Mouse (Mus musculus) midbrain, embryonic 10.5 days (tissue): Measurements from ENCODE around the gene Fem1a. TPM values are rescaled to one million over a fixed set of nuclear protein-coding genes. Genes with fewer than 3 reads are reported as not detected.

ENCODE experiments used
- DNase-seq: peaks from one replicate; pipeline ENCODE4 v3.0.0-alpha.2; 2017; ENCODE audit warnings: low spot score
- H3K27ac ChIP-seq: fragments of 300-500 bp; sonication (generic); replicated peaks from 2 replicates; pipeline ENCODE4 v1.5.1; 2016; ENCODE audit warnings: mild to moderate bottlenecking
- H3K27me3 ChIP-seq: fragments of 300-500 bp; sonication (generic); 2 replicates; pipeline ENCODE4 v1.6.1; 2016; ENCODE audit warnings: low read depth, mild to moderate bottlenecking; ENCODE audit not compliant: poor library complexity, severe bottlenecking
- H3K36me3 ChIP-seq: fragments of 300-500 bp; sonication (generic); 2 replicates; pipeline ENCODE4 v1.6.1; 2016; ENCODE audit warnings: mild to moderate bottlenecking, moderate library complexity
- H3K4me1 ChIP-seq: fragments of 300-500 bp; sonication (generic); 2 replicates; pipeline ENCODE4 v1.6.1; 2016
- H3K4me3 ChIP-seq: fragments of 300-500 bp; sonication (generic); 2 replicates; pipeline ENCODE4 v1.5.1; 2016; ENCODE audit warnings: mild to moderate bottlenecking, moderate library complexity
- H3K9me3 ChIP-seq: fragments of 300-500 bp; sonication (generic); replicated peaks from 2 replicates; pipeline ENCODE4 v1.6.1; 2016; ENCODE audit warnings: mild to moderate bottlenecking
- WGBS: fragments of 180-500 bp; shearing (Covaris S2); methylation state at CpG from one replicate; pipeline ENCODE4 v1.1.7; 2016; 5-methylcytosine and 5-hydroxymethylcytosine counted together
- polyA plus RNA-seq: library from polyadenylated mRNA; unstranded; fragments of >200 nt; fragmentation: Nextera tagmentation; extraction: Ambion mirVana; gene quantifications from 2 replicates; pipeline ENCODE4 v1.2.1, GENCODE M21; 2016

The Fem1a gene
- polyA plus RNA-seq, 1 experiment from 2014 or later = 11.7 TPM

DNA sequence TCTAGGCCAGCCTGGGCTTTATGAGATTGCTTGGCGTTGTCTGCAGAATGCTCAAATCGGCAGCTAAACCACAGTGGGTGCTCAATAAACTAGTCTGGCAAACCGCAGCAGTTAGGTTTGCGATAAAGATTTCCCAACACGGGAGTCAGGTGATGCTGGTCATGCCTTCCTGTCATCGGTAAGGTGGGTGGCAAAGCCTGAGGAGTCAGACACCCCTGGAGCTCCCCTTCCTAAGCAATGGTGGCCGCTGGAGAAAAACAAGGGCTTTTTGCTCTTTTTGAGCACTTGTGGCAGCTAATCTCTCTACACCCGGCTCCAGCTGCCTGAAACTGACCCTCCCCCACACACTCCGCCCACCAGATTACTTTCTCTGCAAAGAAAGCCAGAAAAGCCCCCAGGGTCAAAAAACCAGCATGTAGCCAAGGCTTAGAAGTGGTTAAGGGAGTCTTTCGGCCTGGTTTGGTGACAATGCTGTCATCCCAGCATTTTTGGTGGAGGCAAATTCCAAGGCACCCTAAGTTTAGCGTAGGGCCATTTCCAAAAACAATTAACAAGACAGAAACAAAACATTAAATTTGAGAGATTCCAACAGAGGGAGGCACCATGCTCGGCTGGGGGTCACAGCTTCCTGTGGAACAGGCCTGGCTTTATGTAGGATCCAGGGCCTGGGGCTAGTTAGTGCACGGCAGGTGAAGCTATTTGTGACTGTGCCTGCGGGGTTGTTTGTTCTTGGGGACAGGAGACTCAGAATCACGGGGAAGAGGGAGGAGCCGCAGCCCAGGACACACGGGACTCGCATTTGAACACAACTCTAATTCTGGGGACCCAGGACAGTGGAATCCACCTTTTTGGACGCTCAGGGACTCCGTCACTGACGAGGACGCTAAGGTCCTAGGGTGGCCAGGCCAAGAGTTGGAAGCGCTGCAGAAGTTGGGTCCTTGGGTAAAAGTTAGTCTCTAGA is 33.0 kb downstream of the Fem1a start:
- Histone ChIP-seq H3K4me1 (peaks cover 53% of the 10 kb centered on the region), H3K27me3 (no peaks in the 10 kb centered on the region), H3K4me3 (peak overlapping the region; percentile 63), H3K9me3 (no peaks in the 10 kb centered on the region), H3K36me3 (peaks cover 26% of the 10 kb centered on the region), H3K27ac (peak overlapping the region; percentile 94)
- DNase-seq = peak; percentile 81
- WGBS = under 1% methylated on average over 23 of the region's 23 CpGs

DNA sequence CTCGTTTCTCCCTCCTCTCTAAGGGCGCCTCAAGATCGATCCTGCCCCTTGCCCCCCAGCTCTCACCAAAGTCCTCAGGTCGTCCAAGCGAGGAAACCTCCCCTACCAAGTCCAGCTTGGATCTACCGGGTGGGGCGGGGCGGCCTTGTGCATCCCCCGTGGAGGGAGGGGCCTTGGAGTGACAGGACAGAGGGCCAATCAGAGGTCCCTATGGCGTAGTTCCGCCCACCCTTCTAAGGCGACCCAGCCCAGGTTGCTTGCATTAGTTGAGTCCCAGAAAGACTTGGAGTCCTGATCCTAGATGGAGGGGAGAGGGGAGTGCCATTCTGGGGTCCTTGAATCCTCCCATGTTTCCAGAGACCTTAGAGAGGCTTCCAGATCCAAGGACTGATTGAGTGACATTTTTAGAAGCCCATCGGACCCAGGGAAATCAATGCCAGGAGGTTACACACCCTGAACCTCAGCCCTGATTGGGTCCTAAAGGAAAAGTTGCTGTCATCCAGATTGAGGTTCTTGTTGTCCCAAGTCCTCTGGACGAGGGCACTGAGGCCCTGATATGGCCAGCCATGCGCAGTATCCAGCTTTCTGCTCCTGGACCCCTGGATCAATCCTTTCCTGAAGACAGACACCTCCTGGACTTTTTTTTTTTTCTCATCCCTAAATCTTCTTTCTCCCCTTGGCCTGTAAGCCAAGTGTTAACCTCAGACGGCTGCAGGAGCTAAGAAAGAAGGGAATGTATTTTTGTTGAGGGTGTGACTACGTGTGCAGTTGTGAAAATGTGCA is 34.0 kb downstream of the Fem1a start:
- H3K4me3 ChIP-seq = peak overlapping the region; percentile 63
- no peaks in the 10 kb centered on the region for H3K9me3 ChIP-seq
- peak overlapping the region; percentile 94 for H3K27ac ChIP-seq
- DNase-seq = peak; percentile 92
- H3K36me3 ChIP-seq = peaks cover 17% of the 10 kb centered on the region
- WGBS = 2% methylated on average over 17 of the region's 17 CpGs
- H3K4me1 ChIP-seq = peaks cover 53% of the 10 kb centered on the region
- no peaks in the 10 kb centered on the region for H3K27me3 ChIP-seq

GRCm38 (mm10) chr17:56291171-56291511 is 34.5 kb downstream of the Fem1a start:
- H3K27ac ChIP-seq = peak overlapping the region; percentile 94
- H3K36me3 ChIP-seq = peaks cover 11% of the 10 kb centered on the region
- no peaks in the 10 kb centered on the region for H3K27me3 ChIP-seq
- no peaks in the 10 kb centered on the region for H3K9me3 ChIP-seq
- H3K4me1 ChIP-seq = peaks cover 53% of the 10 kb centered on the region
- H3K4me3 ChIP-seq = peak overlapping the region; percentile 63
- peak; percentile 92 for DNase-seq
- 1% methylated on average over 16 of the region's 16 CpGs for WGBS

DNA sequence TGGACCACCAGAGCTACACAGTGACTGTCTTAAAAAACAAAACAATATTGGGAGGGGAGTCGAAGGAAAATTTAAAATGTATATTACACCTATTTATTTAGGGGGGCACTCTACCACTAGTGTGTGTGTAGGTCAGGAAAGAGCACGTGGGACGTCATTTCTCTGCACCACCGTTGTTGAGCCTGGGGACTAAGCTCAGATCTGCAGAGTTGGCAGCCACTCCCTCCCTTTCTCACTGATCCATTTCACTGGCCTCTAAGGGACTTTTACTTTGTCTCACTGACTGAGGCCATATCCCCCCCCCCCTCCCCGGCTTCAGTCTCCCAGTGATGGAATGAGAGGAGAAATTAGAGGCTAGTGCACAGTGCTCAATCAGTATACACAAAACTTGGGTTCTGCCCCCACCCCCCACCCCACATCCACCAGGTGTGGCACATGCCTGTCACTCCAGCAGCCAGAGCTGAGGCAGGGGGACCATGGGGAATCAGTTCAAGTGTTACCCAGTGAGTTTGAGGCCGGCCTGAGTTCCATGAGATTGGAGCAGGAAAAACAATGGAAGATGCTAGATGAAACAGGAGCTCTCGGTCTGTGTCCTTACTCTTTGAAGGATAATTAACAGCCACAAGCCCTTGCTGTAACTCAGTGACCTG is 35.3 kb downstream of the Fem1a start:
- no peak for DNase-seq
- Histone ChIP-seq H3K36me3 (peaks cover 3% of the 10 kb centered on the region), H3K9me3 (no peaks in the 10 kb centered on the region), H3K4me1 (peaks cover 53% of the 10 kb centered on the region), H3K27me3 (no peaks in the 10 kb centered on the region), H3K4me3 (peak overlapping the region; percentile 63; the same call in 1 of the 2 replicates), H3K27ac (peak overlapping the region; percentile 94)
- WGBS = 55% methylated on average over 7 of the region's 7 CpGs

DNA sequence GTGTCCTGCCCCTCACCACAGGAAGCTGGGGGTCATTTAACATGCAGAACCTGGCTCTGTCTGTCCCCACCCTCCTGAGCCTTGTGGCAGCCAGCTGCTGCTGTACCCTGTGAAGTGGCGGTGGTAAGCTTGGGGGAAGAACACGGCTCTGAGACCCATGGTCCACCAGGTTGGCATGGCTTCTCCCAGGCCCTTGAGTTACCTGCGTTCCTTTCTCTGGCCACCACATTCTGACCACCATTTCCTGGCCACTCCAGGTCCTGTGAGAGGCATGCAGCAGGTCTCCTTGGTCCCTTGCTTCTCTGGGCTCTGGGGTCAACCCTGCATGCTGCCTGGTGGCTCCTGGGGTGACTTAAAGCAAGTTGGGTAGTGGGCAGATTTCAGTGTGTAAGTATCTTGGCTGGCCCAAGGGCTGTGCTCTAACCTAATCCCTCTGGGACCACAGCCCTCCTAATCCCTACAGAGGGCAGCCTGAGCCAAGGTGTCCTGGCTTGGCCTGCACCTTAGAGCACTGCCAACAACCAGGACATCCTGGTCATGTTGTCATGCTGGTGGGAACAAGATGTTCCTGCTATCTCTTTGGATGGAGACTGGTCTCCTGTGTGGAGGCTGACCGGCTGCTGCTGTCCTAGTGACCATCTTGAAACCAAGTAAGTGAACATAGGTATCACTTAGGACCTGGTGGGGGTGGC is 36.1 kb downstream of the Fem1a start, which contains the start of gene Plin3:
Gene Plin3, minus strand, starts transcription at position 343 of the 692 bp plus-strand sequence.
- peak within 1 kb of the TSS; percentile 94 for H3K27ac ChIP-seq
- no peaks in the 10 kb centered on the region for H3K36me3 ChIP-seq
- H3K4me3 ChIP-seq = 0 out of 2 replicates have a peak within 1 kb of the TSS, but pooled peaks have one; percentile 63
- DNase-seq = no peak
- no peaks in the 10 kb centered on the region for H3K27me3 ChIP-seq
- peaks cover 51% of the 10 kb centered on the region for H3K4me1 ChIP-seq
- no peaks in the 10 kb centered on the region for H3K9me3 ChIP-seq
- WGBS = 88% methylated on average over 4 of the region's 4 CpGs

DNA sequence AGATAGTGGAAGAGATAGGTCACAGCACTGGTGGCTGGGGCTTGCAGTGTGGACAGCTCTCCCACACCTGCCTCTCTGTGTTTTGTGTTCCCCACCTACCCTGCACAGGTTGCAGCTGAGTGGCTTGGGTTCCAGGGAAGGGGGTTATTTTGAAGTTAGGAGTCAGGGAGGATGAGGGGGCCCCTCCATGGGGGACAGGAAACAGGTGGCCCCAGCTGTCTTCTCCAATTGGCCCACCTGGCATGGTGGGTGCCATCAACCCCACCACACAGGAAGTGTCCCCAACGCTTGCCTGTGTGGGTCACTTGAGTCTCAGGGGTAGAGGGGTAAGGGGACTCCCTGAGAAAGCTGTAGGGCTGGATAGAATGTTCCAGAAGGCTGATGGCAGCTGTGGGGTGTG is 36.7 kb downstream of the Fem1a start:
- no peaks in the 10 kb centered on the region for H3K9me3 ChIP-seq
- H3K36me3 ChIP-seq = no peaks in the 10 kb centered on the region
- H3K4me3 ChIP-seq = no peak overlapping the region
- 76% methylated on average over 1 of the region's 1 CpGs for WGBS
- H3K27ac ChIP-seq = no peak overlapping the region
- H3K27me3 ChIP-seq = no peaks in the 10 kb centered on the region
- peaks cover 45% of the 10 kb centered on the region for H3K4me1 ChIP-seq
- DNase-seq = no peak

DNA sequence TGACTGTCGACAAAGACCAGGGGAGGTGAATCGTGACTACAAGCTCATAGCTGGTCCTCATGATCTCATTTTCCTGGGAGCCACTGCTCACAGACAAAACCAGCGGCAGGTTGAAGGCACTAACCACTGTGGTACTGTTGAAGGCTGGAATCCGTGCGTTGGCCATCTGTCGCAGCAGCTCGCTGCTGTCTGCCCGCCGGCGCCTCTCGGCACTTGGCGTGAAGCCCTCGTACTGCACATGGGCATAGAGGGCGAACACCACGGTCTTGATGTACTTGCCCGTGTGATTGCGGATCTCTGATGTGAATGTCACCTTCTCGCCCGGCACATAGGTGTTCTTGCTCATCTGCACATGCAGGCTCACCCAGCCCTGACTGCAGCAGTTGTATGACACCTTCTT is 37.6 kb downstream of the Fem1a start:
- Histone ChIP-seq H3K36me3 (no peaks in the 10 kb centered on the region), H3K4me1 (peaks cover 36% of the 10 kb centered on the region), H3K9me3 (no peaks in the 10 kb centered on the region), H3K4me3 (no peak overlapping the region), H3K27ac (no peak overlapping the region), H3K27me3 (no peaks in the 10 kb centered on the region)
- DNase-seq = no peak
- WGBS = 94% methylated on average over 19 of the region's 19 CpGs

GRCm38 (mm10) chr17:56296201-56296600 is 39.6 kb downstream of the Fem1a start:
- WGBS = 70% methylated on average over 1 of the region's 1 CpGs
- no peak for DNase-seq
- no peak overlapping the region for H3K4me3 ChIP-seq
- H3K27ac ChIP-seq = no peak overlapping the region
- H3K9me3 ChIP-seq = no peaks in the 10 kb centered on the region
- no peaks in the 10 kb centered on the region for H3K36me3 ChIP-seq
- H3K27me3 ChIP-seq = no peaks in the 10 kb centered on the region
- peaks cover 16% of the 10 kb centered on the region for H3K4me1 ChIP-seq

DNA sequence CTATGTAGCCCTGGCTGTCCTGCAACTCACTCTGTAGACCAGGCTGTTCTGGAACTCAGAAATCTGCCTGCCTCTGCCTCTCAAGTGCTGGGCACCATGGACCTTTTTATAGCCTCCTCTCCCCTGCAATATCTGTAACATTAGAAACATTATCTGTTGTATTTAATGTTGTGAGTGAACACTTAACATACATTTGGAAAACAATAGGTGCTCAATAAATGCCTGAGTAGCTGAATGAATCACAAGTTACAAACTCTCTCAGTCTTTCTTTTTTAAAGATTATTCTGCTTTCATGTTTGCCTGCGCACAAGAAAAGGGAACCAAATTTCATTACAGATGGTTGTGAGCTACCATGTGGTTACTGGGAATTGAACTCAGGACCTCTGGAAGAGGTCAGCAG is 41.6 kb downstream of the Fem1a start:
- Histone ChIP-seq H3K27ac (no peak overlapping the region), H3K27me3 (no peaks in the 10 kb centered on the region), H3K36me3 (no peaks in the 10 kb centered on the region), H3K4me3 (no peak overlapping the region), H3K9me3 (no peaks in the 10 kb centered on the region), H3K4me1 (peaks cover 14% of the 10 kb centered on the region)
- WGBS = 95% methylated on average over 1 of the region's 1 CpGs
- no peak for DNase-seq

GRCm38 (mm10) chr17:56300186-56300585 is 43.6 kb downstream of the Fem1a start, which contains the start of gene Arrdc5:
Gene Arrdc5, minus strand, starts transcription at chr17:56300286.
- Histone ChIP-seq H3K4me3 (no peak within 1 kb of the TSS), H3K27ac (no peak within 1 kb of the TSS), H3K27me3 (no peaks in the 10 kb centered on the region), H3K4me1 (peaks cover 27% of the 10 kb centered on the region), H3K9me3 (no peaks in the 10 kb centered on the region), H3K36me3 (peaks cover 5% of the 10 kb centered on the region)
- 94% methylated on average over 9 of the region's 9 CpGs for WGBS
- no peak for DNase-seq

GRCm38 (mm10) chr17:56302363-56302996 is 45.9 kb downstream of the Fem1a start:
- H3K9me3 ChIP-seq = no peaks in the 10 kb centered on the region
- DNase-seq = peak; percentile 80
- H3K4me1 ChIP-seq = peaks cover 49% of the 10 kb centered on the region
- H3K4me3 ChIP-seq = peak overlapping the region; percentile 81
- H3K27ac ChIP-seq = peak overlapping the region; percentile 98
- WGBS = 25% methylated on average over 13 of the region's 13 CpGs
- H3K27me3 ChIP-seq = no peaks in the 10 kb centered on the region
- H3K36me3 ChIP-seq = peaks cover 28% of the 10 kb centered on the region
